Mouse (Mus musculus): ENCODE measurements around the gene Mbtps2.

Mbtps2 gene

GRCm38 (mm10) chrX:157501871-157502270 lies 96.6 kb downstream of the Mbtps2 start:
- no peak for DNase-seq

- DNase-seq, result no peak
Observed at GRCm38 (mm10) chrX:157500004-157500403, 98.5 kb downstream of the Mbtps2 start.

GRCm38 (mm10) chrX:157493159-157493558 lies 105.4 kb downstream of the Mbtps2 start:
- no peak for DNase-seq

GRCm38 (mm10) chrX:157491944-157492726 lies 106.4 kb downstream of the Mbtps2 start, which contains the start of gene Sms:
Gene Sms, minus strand, starts transcription at chrX:157492287.
- peak; percentile 66 to 79 for DNase-seq

GRCm38 (mm10) chrX:157491145-157491935 lies 107.2 kb downstream of the Mbtps2 start:
- peak; percentile 56 to 60 for DNase-seq

- peak; percentile 30 to 31 for DNase-seq
Observed at GRCm38 (mm10) chrX:157490769-157491144, 107.8 kb downstream of the Mbtps2 start.

- DNase-seq, result peak in 1 of 2 experiments; percentile 8
Observed at GRCm38 (mm10) chrX:157489871-157490721, 108.4 kb downstream of the Mbtps2 start.

GRCm38 (mm10) chrX:157488831-157489230 lies 109.7 kb downstream of the Mbtps2 start:
- DNase-seq, result no peak

- peak; percentile 59 to 60 for DNase-seq
Observed at GRCm38 (mm10) chrX:157486765-157487164, 111.8 kb downstream of the Mbtps2 start.
